Mouse (Mus musculus): ENCODE measurements around the gene Srd5a3.
"Not testable (repeated sequence)": the region's sequence is repeated elsewhere in the genome, so short reads cannot be mapped to it uniquely, and the experiment has no call there.

Srd5a3 gene

DNA sequence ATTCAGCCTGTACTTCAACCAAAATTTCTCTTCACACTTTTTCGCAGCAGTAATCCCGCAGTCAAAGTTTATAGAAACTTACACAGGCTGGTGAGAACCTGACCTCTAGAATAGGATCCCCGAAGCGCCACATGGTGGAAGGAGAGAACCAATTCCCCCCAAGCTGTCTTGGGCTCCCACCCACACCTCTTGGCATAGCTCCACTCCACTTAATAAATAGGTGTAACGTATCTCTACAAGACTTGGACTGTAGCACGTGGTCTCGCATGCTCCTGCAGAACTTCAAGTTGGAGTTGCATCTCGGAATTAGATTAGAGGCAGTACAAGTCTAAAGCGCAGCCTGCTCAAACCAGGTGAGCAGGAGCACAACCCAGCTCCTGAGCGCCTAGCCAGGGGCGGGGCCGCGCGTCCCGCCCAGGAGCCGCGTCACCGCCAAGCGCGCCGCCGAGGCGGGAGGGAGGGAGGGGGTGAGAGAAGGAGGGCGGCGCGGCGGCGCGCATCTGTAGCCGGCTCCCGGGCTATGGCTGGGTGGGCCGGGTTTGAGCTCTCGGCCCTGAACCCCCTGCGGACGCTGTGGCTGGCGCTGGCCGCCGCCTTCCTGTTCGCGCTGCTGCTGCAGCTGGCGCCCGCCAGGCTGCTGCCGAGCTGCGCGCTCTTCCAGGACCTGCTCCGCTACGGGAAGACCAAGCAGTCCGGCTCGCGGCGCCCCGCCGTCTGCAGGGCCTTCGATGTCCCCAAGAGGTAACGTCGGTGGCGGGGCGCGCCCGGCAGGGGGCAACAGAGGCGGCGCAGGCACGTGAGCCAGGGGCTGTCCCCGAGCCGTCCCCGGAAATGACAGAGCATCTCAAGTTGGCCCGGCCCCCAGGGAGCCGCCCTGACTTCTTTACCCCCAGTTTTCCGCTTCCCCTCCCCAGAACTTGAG, at the start of gene Srd5a3:
Gene Srd5a3, plus strand, starts transcription at position 464 of the 922 bp plus-strand sequence.
- peak; percentile 94 for DNase-seq (ENCODE audit: low spot score)

DNA sequence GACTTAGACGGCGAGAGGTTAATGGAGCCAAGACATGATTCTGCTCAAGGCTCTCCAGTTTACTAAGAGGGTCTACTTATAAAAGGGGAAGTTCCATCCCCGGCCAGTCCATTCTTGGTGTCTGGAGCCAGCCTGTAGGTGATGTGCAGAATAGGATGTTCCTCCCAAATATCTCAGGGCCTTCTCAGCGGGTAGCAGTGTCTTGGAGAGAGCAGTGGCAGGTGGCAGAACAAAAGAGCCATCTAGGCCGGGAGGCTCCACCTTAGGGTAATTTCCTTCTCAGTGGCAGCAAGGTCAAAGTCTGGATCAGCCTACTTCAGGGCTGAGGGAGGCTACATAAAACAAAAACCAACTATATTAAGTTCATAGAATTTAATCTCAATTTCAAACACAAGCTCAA, 36.3 kb upstream of the Srd5a3 start:
- DNase-seq (ENCODE audit: low spot score): not testable (repeated sequence)

DNA sequence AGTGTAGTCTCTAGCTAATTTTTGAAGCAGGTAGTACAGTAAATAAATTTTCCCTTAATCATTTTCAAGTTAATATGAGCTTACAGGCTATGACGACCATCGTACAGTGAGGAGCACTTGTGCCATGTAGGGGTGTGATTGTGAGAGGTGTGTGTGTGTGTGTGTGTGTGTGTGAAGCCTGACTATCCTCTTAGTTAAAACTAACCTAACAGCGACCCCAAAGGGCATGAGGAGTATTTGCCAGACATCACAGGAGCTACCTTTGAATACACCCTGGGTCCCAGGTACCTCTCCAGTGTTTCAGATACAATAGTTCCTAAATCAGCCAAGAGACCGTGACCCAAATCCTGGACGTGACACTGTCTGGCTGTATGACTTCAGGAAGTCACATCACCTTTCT, 32.8 kb upstream of the Srd5a3 start:
- no peak for DNase-seq (ENCODE audit: low spot score)

DNA sequence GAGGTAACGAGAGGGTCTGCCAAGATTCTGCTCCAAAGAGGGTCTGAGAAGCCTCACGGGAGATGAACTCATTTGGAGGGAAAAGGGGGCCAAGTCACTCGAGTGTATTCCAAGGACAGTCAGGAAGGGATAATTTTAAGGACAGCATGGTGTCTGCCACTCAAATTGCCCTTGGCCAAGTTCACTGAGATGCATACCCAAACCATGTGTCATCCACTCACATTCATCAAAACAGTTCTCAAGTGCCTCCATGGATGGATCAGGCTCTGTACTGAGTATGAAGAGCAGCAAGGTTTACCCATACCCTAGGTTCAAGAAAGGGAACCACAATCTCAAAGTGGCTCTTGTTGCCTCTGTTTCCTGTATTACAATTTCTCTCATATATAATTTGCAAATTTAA, 31.6 kb upstream of the Srd5a3 start:
- DNase-seq (ENCODE audit: low spot score): no peak

DNA sequence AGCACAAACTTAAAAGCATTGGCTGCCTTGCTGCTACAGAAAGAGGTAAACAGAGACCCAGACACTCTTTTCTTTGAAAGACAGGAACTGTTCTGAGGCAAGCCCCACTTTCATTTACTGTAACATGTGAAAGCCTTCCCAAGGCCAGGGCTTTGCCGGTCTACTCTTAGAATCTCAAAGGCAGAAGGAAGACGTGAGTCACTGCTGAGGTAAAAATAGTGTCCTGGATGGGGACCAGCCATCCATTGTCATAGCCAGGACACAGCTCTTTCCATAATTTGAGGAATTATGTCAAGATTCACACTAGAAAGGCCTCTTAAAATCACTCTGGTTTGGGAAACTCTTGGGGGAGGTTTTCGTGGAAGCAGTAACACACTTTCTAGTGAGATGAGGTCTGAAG, 28.9 kb upstream of the Srd5a3 start:
- no peak for DNase-seq (ENCODE audit: low spot score)

DNA sequence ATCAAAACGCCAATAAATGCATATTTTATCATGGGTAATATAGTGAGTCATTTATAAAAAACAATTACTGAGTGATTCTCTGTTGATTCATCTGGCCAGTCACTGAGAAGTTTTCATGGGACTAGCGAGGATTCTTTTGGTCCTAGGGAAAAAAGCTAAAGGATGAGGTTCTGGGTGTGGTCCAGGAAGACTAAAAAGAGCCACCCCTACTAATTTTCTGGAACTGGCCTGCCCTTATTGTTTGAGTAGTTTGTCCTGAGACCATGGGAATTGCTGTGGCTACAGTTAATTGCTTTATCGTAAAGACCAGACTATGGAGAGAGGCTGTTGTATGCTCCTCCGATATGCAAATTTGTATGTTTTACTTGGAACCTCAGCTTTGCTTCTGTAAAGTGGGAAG, 28.1 kb upstream of the Srd5a3 start:
- no peak for DNase-seq (ENCODE audit: low spot score)

DNA sequence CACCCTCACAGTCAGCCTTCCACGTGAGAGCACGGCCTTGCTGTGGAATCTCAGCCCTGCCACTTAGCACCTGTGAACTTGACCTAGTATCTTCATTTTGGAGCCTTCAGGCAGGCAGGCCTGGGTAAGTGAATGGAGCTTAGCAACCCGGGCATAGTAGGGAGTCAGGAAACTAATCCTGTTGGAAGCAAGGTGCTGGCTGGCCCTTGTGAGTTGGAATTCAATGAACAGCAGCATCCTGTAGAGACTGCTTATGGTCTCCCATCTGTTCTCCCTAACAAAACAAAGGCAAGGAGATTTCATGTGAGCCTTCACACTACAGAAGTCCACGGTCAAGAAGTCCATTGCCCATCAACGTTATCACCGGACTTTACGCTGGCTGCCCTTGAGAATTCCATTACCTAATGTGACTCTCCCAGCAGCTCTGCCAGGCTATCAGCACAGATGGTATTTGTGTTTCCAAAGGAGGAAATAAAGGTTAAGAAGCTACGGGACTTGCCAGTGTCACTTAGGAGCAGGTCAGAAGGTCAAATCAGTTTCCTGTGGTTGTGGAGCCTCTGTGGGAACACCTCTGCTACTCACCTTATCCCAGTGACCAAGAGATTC, 24.5 kb upstream of the Srd5a3 start:
- DNase-seq (ENCODE audit: low spot score): no peak

DNA sequence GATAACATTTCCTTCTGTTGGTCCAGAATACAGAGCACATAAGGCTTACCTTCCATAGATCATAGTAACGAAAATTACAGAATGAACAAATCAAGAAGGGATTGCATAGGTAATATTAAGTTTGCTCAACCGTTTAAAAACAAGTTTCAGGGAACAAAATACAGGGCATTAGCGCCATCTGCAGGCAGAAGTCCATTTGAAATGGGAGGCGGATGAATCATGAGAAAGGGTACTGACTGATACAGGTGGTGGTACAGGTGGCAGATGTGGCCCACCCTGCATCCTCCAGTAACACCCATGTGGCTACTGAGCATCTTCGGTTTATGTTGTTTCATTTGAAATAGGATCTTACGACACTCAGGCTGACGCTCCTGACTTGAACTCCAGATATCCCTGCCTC, 21.6 kb upstream of the Srd5a3 start:
- peak; percentile 45 for DNase-seq (ENCODE audit: low spot score)

DNA sequence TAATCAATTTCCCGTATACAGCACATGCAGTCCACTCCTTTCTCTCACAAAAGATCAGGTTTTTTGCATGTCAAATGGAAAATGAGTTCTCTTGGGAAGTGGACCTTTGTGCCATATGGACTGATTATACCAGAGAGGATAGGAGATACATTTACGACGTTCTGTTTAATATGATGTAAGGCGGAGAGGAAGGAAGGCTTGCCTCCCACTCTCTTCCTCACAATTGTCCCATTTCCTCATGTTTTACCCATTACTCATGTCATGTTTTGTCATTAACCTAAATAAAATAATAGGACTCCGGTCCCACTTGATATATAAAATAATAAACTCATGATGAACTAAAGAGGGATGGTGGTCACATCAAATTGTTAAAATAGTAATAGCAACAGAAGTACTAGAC, 19.4 kb upstream of the Srd5a3 start:
- no peak for DNase-seq (ENCODE audit: low spot score)

DNA sequence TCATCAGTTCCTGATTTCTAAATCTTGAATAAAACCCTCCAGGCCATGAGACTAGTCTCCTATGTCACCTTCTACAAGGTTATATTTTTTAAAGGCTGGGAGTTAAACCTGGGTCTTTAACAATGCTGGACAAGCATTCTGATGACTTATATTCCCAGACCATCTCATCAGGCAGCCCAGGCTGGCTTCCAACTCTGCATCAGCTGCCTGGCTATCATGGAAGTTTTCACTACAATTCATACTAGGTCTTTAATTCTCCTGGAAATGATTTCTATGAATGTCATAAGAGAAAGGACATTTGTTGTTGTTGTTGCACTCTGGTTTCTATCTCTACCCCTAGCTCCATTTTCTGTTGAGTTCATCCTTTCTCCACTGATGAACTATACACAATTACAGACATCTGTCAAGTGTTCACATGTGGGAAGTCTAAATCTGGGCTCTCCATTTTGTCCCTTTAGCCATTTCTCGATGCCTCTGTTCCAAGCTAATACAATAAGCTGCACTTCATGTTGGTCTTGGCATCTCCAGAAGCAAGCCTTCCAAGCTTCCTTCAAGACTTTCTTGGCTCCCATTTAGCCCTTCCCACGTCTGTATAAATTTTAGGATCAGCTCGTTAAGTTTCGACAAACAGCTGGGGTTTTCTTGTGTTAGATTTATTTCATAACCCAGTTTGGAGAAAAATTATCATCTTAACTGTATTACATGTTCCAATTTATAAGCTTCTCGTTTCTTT, 12.3 kb upstream of the Srd5a3 start:
- no peak for DNase-seq (ENCODE audit: low spot score)

DNA sequence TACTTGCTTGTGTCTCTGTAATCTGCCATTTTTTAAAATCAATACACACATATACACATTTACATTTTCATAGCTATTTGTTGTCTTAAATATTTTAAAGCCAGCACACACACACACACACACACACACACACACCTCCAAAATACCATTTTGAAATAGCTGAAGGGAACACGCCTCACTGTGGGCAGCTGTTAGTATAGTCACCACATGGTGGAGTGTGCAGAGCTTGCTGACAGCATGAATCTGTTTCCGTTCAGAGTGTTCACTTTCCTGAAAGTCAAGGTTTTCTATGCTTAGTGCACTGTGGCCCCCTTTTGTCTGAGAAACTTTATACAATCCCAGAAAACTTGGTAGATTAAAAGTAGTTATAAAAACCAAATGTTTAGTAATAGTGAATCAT, 9.8 kb upstream of the Srd5a3 start:
- no peak for DNase-seq (ENCODE audit: low spot score)

DNA sequence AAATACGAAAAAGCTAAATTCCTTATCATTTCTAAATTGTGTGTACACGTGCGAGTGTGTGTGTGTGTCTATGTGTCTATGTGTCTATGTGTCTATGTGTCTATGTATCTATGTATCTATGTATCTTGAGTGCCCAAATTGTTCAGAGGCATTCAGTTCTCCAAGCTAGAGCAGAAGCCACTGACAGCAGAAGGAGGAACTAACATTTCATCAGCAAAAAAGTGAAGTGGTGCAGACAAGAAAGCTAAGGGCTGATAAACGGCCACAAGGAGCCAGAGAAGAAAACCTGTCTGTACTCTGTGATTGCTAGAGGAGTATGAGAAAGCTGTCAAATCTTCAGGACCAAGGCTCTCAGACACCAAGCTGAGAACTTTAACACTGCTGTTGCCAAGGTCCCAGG, 8.1 kb upstream of the Srd5a3 start:
- no peak for DNase-seq (ENCODE audit: low spot score)

DNA sequence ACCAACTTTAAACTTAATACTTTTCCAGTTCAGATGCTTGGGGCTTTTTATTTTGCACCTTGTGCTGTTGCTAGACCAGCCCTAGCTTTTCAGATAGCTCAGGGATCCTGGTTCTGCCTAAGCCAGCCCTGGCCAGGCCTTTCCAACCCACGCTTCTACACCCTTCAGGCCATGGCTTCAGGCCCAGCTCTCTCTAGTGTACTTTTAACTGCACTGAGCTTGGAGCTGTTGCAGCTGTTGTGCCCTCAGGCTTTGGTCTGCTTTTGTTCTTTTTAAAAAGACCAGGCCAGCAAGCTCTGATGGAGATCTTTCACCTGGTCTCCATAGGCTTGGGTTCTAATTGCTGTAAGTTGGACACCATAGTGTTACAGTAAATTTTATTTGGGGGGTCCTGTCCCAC, 4.4 kb upstream of the Srd5a3 start:
- DNase-seq (ENCODE audit: low spot score): no peak

DNA sequence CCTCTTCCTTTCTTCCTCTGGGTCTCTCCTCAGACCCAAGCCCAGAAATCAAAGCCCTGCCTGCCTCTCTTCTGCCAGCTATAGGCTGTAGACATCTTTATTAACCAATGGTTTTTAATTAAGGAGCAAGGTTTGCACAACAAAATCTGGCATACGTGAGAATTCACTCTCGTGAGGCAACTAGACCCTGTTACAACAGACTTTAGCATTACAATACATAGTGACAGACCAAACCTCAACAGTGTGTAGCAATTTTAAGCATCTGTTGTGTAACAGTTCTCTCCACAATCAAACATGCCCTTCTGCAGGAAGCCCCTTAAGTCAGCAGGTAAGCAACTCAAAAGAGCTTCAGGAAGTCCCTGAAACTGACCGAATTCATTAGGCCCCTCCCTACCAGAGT, 3.8 kb upstream of the Srd5a3 start:
- DNase-seq (ENCODE audit: low spot score): no peak

DNA sequence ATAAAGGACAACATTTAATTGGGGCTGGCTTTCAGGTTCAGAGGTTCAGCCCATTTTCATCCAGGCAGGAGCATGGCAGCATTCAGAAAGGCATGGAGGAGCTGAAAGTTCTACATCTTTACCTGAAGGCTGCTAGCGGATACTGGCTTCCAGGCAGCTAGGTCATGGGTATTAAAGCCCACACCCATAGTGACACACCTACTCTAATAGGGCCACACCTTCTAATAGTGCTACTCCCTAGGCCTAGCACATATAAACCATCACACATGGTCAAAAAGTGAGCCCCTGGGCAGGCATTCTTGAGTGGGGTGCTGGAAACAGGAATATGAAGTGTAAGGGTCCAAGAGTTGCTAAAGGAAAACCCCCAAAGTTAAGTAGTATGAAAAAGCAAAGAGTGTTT, 2.5 kb upstream of the Srd5a3 start:
- no peak for DNase-seq (ENCODE audit: low spot score)

DNA sequence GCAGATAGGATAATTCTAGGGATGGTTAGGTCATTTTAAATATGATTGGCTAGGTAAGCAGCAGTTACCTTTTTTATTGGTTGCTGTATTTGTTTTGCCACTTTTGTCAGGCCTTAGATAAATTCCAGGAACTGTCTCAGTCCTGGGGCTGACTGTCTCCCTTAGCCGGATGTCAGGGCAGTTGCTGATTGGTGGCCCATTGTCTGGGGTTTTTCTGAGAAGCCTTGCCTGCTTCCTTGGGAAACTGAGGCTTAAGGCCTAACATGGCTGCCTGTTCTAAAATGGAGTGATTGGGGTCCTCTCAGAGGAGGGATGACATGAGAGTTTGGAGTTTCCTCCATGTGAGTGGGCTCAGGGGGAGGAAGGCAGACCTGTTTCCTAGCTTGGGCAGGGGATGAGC, 2.0 kb upstream of the Srd5a3 start:
- no peak for DNase-seq (ENCODE audit: low spot score)

DNA sequence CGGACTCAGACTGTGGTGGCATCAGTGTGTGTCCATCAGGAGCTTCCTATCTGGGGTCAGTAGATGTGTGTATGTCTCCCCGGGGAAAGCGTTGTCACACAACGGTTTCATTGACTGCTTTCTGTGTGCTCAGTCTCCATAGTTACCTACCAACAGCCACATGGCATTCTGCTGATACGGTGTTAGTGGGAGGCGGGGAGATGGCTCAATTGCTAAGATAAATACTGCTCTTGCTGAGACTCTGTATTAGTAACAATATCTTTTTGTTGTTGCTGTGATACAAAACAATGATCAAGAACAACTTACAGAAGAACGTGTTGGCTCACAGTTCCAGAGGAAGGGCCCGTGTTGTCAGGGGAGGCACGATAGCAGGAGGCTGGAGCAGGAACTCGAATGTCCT, 1.6 kb upstream of the Srd5a3 start:
- DNase-seq (ENCODE audit: low spot score): no peak

DNA sequence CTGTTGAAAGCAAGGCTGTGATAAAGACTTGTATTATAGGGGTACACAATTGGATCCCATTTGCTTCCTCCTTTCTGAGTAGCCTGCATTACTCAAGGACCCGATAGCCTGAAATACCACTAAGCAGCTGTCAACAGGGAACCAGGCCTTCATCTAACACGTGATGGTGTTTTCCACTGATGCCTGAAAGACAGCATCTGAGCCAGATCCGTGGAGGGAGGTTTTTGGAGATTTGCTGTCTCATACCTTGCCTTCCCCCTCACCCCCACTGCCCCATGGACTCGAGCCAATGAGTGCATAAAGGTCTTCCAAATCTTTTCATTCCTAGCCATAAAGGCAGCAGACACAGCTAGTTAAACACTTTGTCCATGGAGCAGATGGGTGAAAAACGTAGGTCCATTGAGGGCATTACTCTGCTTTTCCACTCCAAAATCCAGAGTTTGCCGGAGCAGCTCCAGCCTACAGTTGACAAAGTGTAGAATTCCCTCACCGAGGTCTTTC, 850 bp upstream of the Srd5a3 start:
- DNase-seq (ENCODE audit: low spot score): no peak

DNA sequence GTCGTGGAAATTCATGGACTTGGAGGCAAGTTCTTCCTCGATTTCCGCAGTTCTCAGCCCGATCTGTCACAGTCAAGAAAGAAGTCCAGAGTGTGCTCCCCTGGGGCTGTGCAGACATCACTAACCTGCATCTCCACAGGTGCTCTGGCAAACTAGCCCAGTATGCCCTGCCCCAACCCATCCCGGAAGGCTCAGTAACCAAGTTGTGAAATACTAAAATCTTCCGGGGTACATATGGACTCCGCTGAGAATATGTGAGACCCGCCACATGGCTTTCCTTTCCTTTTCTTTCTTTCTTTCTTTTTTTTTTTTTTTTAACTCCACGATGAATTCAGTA, 627 bp downstream of the Srd5a3 start:
- no peak for DNase-seq (ENCODE audit: low spot score)

DNA sequence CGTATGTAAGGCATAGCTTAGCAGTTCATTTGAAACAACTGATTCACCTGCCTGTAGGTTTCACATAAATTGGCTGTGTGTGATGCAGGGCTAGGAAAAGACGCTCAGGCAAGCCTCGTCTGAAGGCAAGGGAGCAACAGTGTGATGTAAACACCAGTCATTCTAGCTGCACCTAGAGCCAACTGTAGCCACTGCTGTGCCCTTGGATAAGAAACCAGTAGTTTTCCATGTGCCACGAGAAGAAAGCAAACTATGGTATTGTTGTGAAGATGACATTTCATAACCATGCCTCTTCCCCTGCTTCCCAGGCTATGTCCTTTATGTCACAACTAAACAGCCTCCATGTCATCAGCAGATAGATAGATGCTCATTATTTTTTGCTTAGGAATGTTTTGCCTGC, 3.3 kb downstream of the Srd5a3 start:
- DNase-seq (ENCODE audit: low spot score): no peak

DNA sequence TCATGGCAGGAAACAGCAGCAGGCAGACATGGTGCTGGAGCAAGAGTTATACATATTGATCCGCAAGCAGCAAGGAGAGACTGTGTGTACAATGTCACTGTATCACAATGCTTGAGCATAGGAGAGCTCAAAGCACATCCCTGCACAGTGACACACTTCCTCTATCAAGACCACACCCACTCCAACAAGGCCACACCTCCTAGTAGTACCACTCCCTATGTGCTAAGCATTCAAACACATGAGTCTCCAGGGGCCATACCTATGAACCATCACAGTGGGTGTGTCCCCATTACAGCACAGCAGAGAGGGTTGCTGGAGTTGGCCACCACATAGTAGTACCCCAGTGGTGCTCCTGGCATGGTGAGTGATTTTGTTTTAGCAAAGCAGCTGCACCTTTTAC, 6.3 kb downstream of the Srd5a3 start:
- no peak for DNase-seq (ENCODE audit: low spot score)

DNA sequence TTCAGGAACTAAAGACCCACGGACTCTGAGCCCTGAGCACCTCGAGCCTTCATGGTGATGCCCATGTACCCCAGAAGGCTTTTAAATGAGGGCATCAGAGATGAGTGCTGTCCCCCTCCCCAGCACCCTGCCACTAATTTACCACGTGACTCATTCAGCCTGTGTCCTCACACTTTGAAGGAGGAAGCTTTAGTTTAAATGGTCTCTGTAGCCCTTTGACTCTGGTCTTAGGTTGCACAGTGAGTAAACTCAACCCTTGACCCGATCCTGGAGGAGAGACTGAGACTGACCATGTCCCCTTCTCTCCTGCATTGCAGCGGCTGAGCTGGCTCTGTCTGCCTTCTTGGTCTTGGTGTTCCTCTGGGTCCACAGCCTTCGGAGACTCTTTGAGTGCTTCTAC, 9.4 kb downstream of the Srd5a3 start:
- no peak for DNase-seq (ENCODE audit: low spot score)

DNA sequence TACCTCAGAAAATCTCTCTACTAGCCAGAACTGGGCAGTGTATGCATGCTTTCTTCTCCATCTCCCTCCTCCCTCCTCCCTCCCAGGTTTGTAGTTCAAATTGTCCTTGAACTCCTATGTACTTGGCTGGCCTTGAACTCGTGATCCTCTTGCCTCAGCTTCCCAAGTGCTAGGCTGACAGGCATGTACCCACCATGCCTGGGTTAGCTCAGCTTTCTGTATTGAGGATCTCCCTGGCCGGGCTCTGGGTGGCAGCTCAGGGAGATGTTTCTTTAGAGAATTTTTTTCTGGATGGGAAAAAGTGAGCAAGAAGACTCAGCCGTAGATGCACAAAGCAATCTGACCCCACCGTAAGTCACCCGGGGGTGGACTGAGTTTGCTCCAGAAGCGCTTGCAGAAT, 12.9 kb downstream of the Srd5a3 start:
- DNase-seq (ENCODE audit: low spot score): no peak
